In genomic region chr3:89781640-89782039, GRCm38 (mm10) we compare ENCODE assay signal across 28 mouse cellular contexts. TPM values are rescaled to one million over a fixed set of nuclear protein-coding genes. Genes with fewer than 3 reads are reported as not detected.
"Had no signal": no experiment of that assay in that cellular context is flagged by ENCODE, and none has a peak within 500 bp of the region (broad histone marks: within the 10 kb centered on the region; RNA-seq: fewer than 3 reads in every experiment).

No protein-coding gene starts in this region.

- H3K4me2 ChIP-seq: heart, embryonic 12.5 days; hindbrain, embryonic 12.5 days; hindbrain, embryonic 14.5 days; intestine, embryonic 15.5 days; limb, embryonic 12.5 days; liver, embryonic 11.5 days; liver, embryonic 13.5 days; liver, embryonic 15.5 days had no signal

- ATAC-seq: hindbrain, embryonic 16.5 days; inflammation-experienced regulatory T-cells, adult 6 months; intestine, embryonic 15.5 days; liver, postnatal 0 days had no signal

- H3K4me3 ChIP-seq: heart, embryonic 10.5 days; heart, embryonic 12.5 days; hindbrain, embryonic 10.5 days; hindbrain, embryonic 12.5 days; intestine, embryonic 15.5 days; layer of hippocampus, adult 2 months; left cerebral cortex, adult 2 months; limb, embryonic 10.5 days; limb, embryonic 12.5 days; liver, embryonic 13.5 days; liver, embryonic 15.5 days had no signal

- H3K9me3 ChIP-seq: heart, embryonic 10.5 days; heart, embryonic 12.5 days; hindbrain, embryonic 10.5 days; hindbrain, embryonic 12.5 days; intestine, embryonic 15.5 days; limb, embryonic 10.5 days; limb, embryonic 12.5 days; liver, embryonic 13.5 days; liver, embryonic 15.5 days had no signal

- H3K27me3 ChIP-seq: heart, embryonic 12.5 days; hindbrain, embryonic 12.5 days; intestine, embryonic 15.5 days; limb, embryonic 12.5 days; liver, embryonic 13.5 days; liver, embryonic 15.5 days had no signal

- H3K27ac ChIP-seq: heart, embryonic 10.5 days; hindbrain, embryonic 10.5 days; hindbrain, embryonic 12.5 days; hindbrain, embryonic 14.5 days; intestine, embryonic 15.5 days; layer of hippocampus, adult 2 months; left cerebral cortex, adult 2 months; limb, embryonic 10.5 days; limb, embryonic 12.5 days; liver, embryonic 13.5 days; liver, embryonic 15.5 days had no signal

- H3K4me1 ChIP-seq: hindbrain, embryonic 12.5 days; liver, embryonic 15.5 days had no signal

- DNase-seq: gastrocnemius, postnatal 10 days; gastrocnemius, postnatal 25 days; heart, adult 18-20 months; heart, postnatal 10 days; heart, postnatal 4 days; kidney, adult 18-20 months; kidney, adult 8-10 months; kidney, postnatal 10 days; kidney, postnatal 25 days; kidney, postnatal 4 days; liver; liver, embryonic 13.5 days; liver, postnatal 0 days had no signal

- H3K9ac ChIP-seq: heart, embryonic 12.5 days; hindbrain, embryonic 12.5 days; hindbrain, embryonic 14.5 days; intestine, embryonic 15.5 days; limb, embryonic 12.5 days; liver, embryonic 13.5 days; liver, embryonic 15.5 days; liver, postnatal 0 days had no signal

RNA-seq across cellular contexts. Expression of gene She, which starts 49.5 kb away (rescaled TPM):
- total RNA-seq: granulocyte monocyte progenitor cell, adult 5-6 weeks had no signal
